Mouse (Mus musculus): ENCODE results near the gene Gm3676.
"Not testable (repeated sequence)": the region's sequence is repeated elsewhere in the genome, so short reads cannot be mapped to it uniquely, and the experiment has no call there.

Gene Gm3676

DNA sequence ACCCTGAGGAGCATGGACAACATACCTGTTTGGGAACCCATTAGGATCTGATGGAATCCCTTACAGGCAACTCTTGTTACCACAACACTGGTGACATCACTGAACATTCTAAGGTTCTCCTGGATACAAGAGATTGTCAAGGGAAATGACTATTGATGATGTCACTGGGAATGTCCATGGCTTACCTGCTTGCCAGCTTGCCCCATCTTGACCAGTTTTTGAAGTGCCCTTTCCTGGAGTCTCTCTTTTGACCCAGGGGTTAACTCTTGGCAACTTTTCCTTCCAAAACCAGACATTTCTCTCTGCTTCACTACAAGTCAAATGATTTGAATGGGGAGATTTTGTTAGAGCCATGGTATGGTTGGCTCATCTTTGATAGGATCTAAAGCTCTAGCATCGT is at the start of gene Gm3676:
TSS of gene Gm3676 (minus strand) at position 101 of the 400 bp plus-strand sequence.
- not testable (repeated sequence) for DNase-seq

DNA sequence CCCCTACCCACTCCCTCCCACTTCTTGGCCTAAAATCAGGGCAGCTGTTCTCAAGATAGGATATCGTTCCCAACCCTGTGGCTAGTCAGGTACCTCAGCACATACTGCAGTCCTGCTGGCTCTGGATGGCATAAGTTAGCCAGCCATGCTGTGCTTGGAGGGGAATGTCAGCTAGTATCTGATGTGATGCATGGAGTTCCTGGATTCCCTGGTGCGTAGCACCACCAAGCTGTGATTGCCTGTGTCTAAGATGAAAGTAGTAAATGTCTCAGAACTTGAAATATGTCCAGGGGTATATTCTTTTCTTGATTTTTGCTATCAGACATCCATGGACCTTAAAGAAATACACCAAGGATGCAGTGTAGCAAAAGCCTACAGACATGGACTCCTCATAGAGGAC is 1.9 kb upstream of the Gm3676 start:
- not testable (repeated sequence) for DNase-seq

DNA sequence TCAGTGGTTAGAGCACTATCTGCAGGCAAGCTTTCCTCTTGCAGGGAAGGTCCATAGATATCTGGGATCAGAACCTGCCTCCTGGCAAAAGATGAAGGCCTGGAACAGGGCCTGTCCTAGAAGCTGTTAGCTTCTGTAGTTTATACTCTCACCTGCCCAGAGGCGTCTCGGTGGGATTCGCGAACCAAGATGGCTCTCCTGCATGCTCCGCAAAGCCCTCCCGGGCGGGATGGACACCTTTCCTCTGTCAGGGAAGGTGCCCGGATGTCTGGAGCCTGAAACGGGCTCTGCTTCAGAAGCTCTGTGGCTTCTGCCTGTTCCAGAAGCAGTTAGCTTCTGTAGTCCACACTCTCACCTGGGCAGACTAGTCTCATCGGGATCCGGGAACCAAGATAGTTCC is 16.1 kb downstream of the Gm3676 start:
- not testable (repeated sequence) for DNase-seq

DNA sequence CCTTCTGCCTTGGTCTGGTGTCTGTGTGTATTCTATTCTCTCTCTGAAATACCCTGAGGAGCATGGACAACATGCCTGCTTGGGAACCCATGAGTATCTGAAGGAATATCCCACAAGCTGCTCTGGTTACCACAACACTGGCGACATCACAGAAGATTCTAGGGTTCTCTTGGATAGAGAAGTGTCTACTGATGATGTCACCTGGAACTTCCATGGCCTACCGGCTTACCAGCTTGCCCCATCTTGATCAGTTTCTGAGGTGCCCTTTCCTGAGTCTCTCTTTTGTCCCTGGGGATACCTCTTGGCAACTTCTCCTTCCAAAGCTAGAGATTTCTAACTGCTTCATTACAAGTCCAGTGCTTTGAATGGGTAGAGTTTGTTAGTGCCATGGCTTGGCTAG is 21.8 kb downstream of the Gm3676 start, which contains the start of gene Gm3072:
TSS of gene Gm3072 (minus strand) at position 101 of the 400 bp plus-strand sequence.
- not testable (repeated sequence) for DNase-seq

DNA sequence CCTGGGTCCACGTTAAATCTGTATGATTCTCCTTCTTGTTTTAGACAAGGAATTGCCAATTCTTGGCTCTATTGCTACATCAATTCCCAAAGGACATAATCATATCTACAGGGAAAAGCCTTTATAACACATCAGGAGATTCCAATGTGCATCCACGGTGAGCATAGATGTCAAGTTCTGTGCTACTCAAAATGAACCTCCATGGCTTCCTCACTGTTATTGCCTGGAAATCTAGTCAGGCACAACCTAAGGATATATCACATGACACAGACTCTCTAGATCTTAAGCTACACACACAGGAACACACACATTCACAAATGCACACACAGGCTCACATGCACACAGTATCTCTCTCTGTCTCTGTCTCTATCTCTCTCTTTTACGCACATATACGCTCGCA is 23.8 kb downstream of the Gm3676 start:
- DNase-seq = not testable (repeated sequence)

DNA sequence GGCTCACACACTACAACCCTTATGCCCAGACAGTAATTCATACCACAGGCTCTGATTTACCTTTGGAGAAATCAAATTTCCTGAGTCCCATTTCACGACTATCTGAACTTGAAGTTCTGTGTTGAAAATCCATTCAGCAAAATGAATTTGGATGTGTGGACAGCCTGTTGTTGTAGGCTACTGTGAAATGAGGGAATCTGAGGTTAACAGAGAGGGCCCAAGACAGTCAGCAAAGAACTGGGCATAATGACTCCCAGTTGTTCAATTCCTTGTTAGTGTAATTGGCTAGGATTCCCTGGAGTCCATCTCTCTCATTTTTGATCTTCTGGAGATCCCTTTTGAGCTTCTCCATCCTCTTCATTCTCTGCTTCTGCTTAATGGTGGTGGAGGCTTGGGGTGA is 35.6 kb downstream of the Gm3676 start:
- DNase-seq = not testable (repeated sequence)

DNA sequence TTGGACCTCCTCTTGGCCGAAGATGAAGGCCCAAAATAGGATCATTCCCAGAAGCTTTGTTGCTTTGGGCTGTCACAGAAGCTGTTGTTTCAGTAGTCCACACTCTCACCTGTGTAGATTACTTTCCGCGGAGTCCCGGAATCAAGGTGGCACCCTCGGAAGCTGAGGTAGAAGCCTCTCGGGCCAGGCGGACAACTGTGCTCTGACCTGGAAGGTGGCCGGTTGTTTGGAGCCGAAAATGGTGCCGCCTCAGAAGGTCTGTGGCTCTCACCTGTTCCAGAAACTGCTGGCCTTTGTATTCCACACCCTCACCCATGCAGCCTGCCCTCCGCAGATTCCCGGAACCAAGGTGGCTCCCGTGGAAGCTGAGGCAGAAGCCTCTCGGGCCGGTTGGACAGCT is 45.4 kb downstream of the Gm3676 start:
- not testable (repeated sequence) for DNase-seq
